In genomic region chr6:126134155-126134906, GRCm38 (mm10) we compare ENCODE assay signal across 11 mouse cellular contexts. TPM values are rescaled to one million over a fixed set of nuclear protein-coding genes. Genes with fewer than 3 reads are reported as not detected.
DNase-seq lines count a peak whose midpoint lies in the region; ATAC-seq lines count a peak whose summit lies in the region.
"Had no signal": no experiment of that assay in that cellular context is flagged by ENCODE, and none has a peak within 500 bp of the region (broad histone marks: within the 10 kb centered on the region; RNA-seq: fewer than 3 reads in every experiment).

No protein-coding gene starts in this region.

- H3K4me1 ChIP-seq in heart, embryonic 11.5 days (ENCODE audit: control insufficient read depth, insufficient read depth, low read length), result 0 out of 2 replicates have a peak, but pooled peaks cover 4% of the 10 kb centered on the region
- H3K4me1 ChIP-seq in embryonic facial prominence, embryonic 11.5 days (ENCODE audit: control insufficient read depth, insufficient read depth, low read length), result no peaks in the 10 kb centered on the region
- peaks cover 15% of the 10 kb centered on the region for H3K4me1 ChIP-seq in kidney, embryonic 15.5 days
- peaks cover 13% of the 10 kb centered on the region for H3K4me1 ChIP-seq in limb, embryonic 15.5 days

- intact Hi-C loops in left cerebral cortex, postnatal 36 days (cut with DNase I), result no loop called here

- H3K4me2 ChIP-seq in heart, embryonic 11.5 days, result no peak overlapping the region
- H3K4me2 ChIP-seq in embryonic facial prominence, embryonic 11.5 days (ENCODE audit: low read depth, low read length), result no peak overlapping the region
- H3K4me2 ChIP-seq in kidney, embryonic 15.5 days, result peak overlapping the region; percentile 36
- 0 out of 2 replicates have a peak overlapping the region, but pooled peaks have one; percentile 5 for H3K4me2 ChIP-seq in limb, embryonic 15.5 days

- H3K4me3 ChIP-seq in heart, embryonic 11.5 days (ENCODE audit: low read depth, low read length), result no peak overlapping the region
- no peak overlapping the region for H3K4me3 ChIP-seq in embryonic facial prominence, embryonic 11.5 days (ENCODE audit: low read depth, low read length)
- no peak overlapping the region for H3K4me3 ChIP-seq in kidney, embryonic 15.5 days (replicated peaks)
- H3K4me3 ChIP-seq in limb, embryonic 15.5 days, result no peak overlapping the region

- no peaks in the 10 kb centered on the region for H3K9me3 ChIP-seq in heart, embryonic 11.5 days (replicated peaks; ENCODE audit: control insufficient read depth, low read length)
- no peaks in the 10 kb centered on the region for H3K9me3 ChIP-seq in embryonic facial prominence, embryonic 11.5 days (replicated peaks; ENCODE audit: control insufficient read depth, low read length)
- no peaks in the 10 kb centered on the region for H3K9me3 ChIP-seq in kidney, embryonic 15.5 days (replicated peaks)
- H3K9me3 ChIP-seq in limb, embryonic 15.5 days, result no peaks in the 10 kb centered on the region

- H3K9ac ChIP-seq in heart, embryonic 11.5 days (ENCODE audit: low read depth, low read length), result no peak overlapping the region
- no peak overlapping the region for H3K9ac ChIP-seq in embryonic facial prominence, embryonic 11.5 days (replicated peaks; ENCODE audit: low read length)
- no peak overlapping the region for H3K9ac ChIP-seq in kidney, embryonic 15.5 days
- H3K9ac ChIP-seq in limb, embryonic 15.5 days, result no peak overlapping the region
- H3K9ac ChIP-seq: liver, embryonic 14.5 days had no signal

- H3K27me3 ChIP-seq in heart, embryonic 11.5 days (ENCODE audit: control insufficient read depth, insufficient read depth, low read length), result no peaks in the 10 kb centered on the region; the same call in 1 of the 2 replicates
- H3K27me3 ChIP-seq in embryonic facial prominence, embryonic 11.5 days (ENCODE audit: control insufficient read depth, insufficient read depth, low read length), result no peaks in the 10 kb centered on the region
- no peaks in the 10 kb centered on the region for H3K27me3 ChIP-seq in kidney, embryonic 15.5 days
- H3K27me3 ChIP-seq in limb, embryonic 15.5 days, result no peaks in the 10 kb centered on the region

- peak; percentile 34 to 72 for DNase-seq in heart, adult 18-20 months
- DNase-seq in embryonic facial prominence, embryonic 11.5 days (ENCODE audit: low spot score), result peak; percentile 83
- no peak for DNase-seq in left cerebral cortex, postnatal 36 days (ENCODE audit: low spot score in 2 of 2)
- DNase-seq in right cerebral cortex, postnatal 4 days, result no peak
- DNase-seq: cerebellum, adult 8-10 months; lung, postnatal 4 days had no signal

- H3K36me3 ChIP-seq in heart, embryonic 11.5 days (ENCODE audit: control insufficient read depth, insufficient read depth, low read length), result no peaks in the 10 kb centered on the region
- H3K36me3 ChIP-seq in embryonic facial prominence, embryonic 11.5 days (replicated peaks; ENCODE audit: control insufficient read depth, insufficient read depth, low read depth, low read length), result no peaks in the 10 kb centered on the region; the same call in 1 of the 2 replicates
- peaks cover 5% of the 10 kb centered on the region; the same call in 1 of the 2 replicates for H3K36me3 ChIP-seq in kidney, embryonic 15.5 days
- H3K36me3 ChIP-seq in limb, embryonic 15.5 days, result peaks cover 7% of the 10 kb centered on the region; the same call in 1 of the 2 replicates

- H3K27ac ChIP-seq in heart, embryonic 11.5 days (ENCODE audit: low read depth, low read length), result no peak overlapping the region
- H3K27ac ChIP-seq in embryonic facial prominence, embryonic 11.5 days (replicated peaks; ENCODE audit: low read depth, low read length), result no peak overlapping the region
- peak overlapping the region; percentile 59 for H3K27ac ChIP-seq in kidney, embryonic 15.5 days
- no peak overlapping the region; the same call in 1 of the 2 replicates for H3K27ac ChIP-seq in limb, embryonic 15.5 days
- H3K27ac ChIP-seq: liver, embryonic 14.5 days had no signal

- WGBS in heart, embryonic 11.5 days (ENCODE audit: insufficient replicate concordance), result 75% methylated on average over 19 of the region's 19 CpGs
- WGBS in embryonic facial prominence, embryonic 11.5 days, result 33% methylated on average over 19 of the region's 19 CpGs
- WGBS in kidney, embryonic 15.5 days, result 12% methylated on average over 19 of the region's 19 CpGs
- 22% methylated on average over 19 of the region's 19 CpGs for WGBS in limb, embryonic 15.5 days

- no peak for ATAC-seq in heart, embryonic 11.5 days (replicated peaks; ENCODE audit: insufficient number of reproducible peaks, low FRiP score, low TSS enrichment)
- peak; percentile 80; the same call in 1 of the 2 replicates for ATAC-seq in embryonic facial prominence, embryonic 11.5 days (replicated peaks; ENCODE audit: insufficient number of reproducible peaks, low FRiP score, low TSS enrichment, low read depth)
- peak; percentile 64 for ATAC-seq in kidney, embryonic 15.5 days (replicated peaks; ENCODE audit: low FRiP score)
- peak; percentile 69; the same call in 1 of the 2 replicates for ATAC-seq in limb, embryonic 15.5 days (ENCODE audit: insufficient number of reproducible peaks, low FRiP score, low TSS enrichment, low read depth)
- no peak for ATAC-seq in monocyte, adult 5-6 weeks (replicated peaks; ENCODE audit: insufficient number of reproducible peaks, low FRiP score, low TSS enrichment, poor library complexity, severe bottlenecking)

RNA-seq across cellular contexts. Expression of gene Ntf3, which starts 32.4 kb away (rescaled TPM):
- total RNA-seq in heart, adult 18-20 months (2021), result 1 to 10 TPM; 2.8 to 3.4 TPM
- polyA plus RNA-seq in heart, embryonic 11.5 days (2014; fragmentation: Nextera tagmentation; extraction: Ambion mirVana), result 8.6 and 8.8 TPM in 2 replicates
- polyA plus RNA-seq in embryonic facial prominence, embryonic 11.5 days (2014; fragmentation: Nextera tagmentation; extraction: Ambion mirVana), result 26.7 and 28.0 TPM in 2 replicates
- 16.2 and 16.6 TPM in 2 replicates for polyA plus RNA-seq in kidney, embryonic 15.5 days (2015; fragmentation: Nextera tagmentation; extraction: Ambion mirVana)
- 16.9 and 19.2 TPM in 2 replicates for polyA plus RNA-seq in limb, embryonic 15.5 days (2015; fragmentation: Nextera tagmentation; extraction: Ambion mirVana)
- total RNA-seq in left cerebral cortex, postnatal 36 days (2021), result 1 to 10 TPM; 2.0 to 2.2 TPM
- total RNA-seq in monocyte, adult 5-6 weeks (2017), result not detected in 3 replicates

Comparison
In these comparisons a context has a peak if more than half of its experiments do, and no peak if none do; other contexts are left out.
1. DNase-seq: peak in heart, adult 18-20 months (2 of 2) and embryonic facial prominence, embryonic 11.5 days (single experiment); none in left cerebral cortex, postnatal 36 days (0 of 2) and right cerebral cortex, postnatal 4 days (single experiment).
2. ATAC-seq: peak in embryonic facial prominence, embryonic 11.5 days (single experiment), kidney, embryonic 15.5 days (single experiment) and limb, embryonic 15.5 days (single experiment); none in heart, embryonic 11.5 days (single experiment) and monocyte, adult 5-6 weeks (single experiment).
3. H3K4me2 ChIP-seq: peak in kidney, embryonic 15.5 days (single experiment) and limb, embryonic 15.5 days (single experiment); none in heart, embryonic 11.5 days (single experiment) and embryonic facial prominence, embryonic 11.5 days (single experiment).